Mouse (Mus musculus) hindbrain, embryonic 15.5 days (tissue): ENCODE data around the gene Sgms1. TPM values are rescaled to one million over a fixed set of nuclear protein-coding genes. Genes with fewer than 3 reads are reported as not detected.
"Not testable (repeated sequence)": the region's sequence is repeated elsewhere in the genome, so short reads cannot be mapped to it uniquely, and the experiment has no call there.

Experiments used
- ATAC-seq: fragments of 200-750 bp; cut with Nextera tagmentation; 2 replicates; pipeline ENCODE4 v1.8.0; 2017; ENCODE audit warnings: low read depth, moderate number of reproducible peaks, moderate TSS enrichment; ENCODE audit not compliant: low FRiP score
- H3K27ac ChIP-seq: fragments of 300-500 bp; sonication (generic); replicated peaks from 2 replicates; pipeline ENCODE4 v1.5.1; 2015; ENCODE audit warnings: mild to moderate bottlenecking, inconsistent platforms
- H3K27me3 ChIP-seq: fragments of 300-500 bp; sonication (generic); 2 replicates; pipeline ENCODE4 v1.6.1; 2015; ENCODE audit warnings: control low read depth, inconsistent platforms
- H3K36me3 ChIP-seq: fragments of 300-500 bp; sonication (generic); 2 replicates; pipeline ENCODE4 v1.6.1; 2015; ENCODE audit warnings: control low read depth, inconsistent platforms
- H3K4me1 ChIP-seq: fragments of 300-500 bp; sonication (generic); replicated peaks from 2 replicates; pipeline ENCODE4 v1.6.1; 2015; ENCODE audit warnings: control low read depth, inconsistent platforms
- H3K4me2 ChIP-seq: fragments of 300-500 bp; sonication (generic); 2 replicates; pipeline ENCODE4 v1.6.1; 2015; ENCODE audit warnings: moderate library complexity, mild to moderate bottlenecking, inconsistent platforms
- H3K4me3 ChIP-seq: fragments of 300-500 bp; sonication (generic); 2 replicates; pipeline ENCODE4 v1.5.1; 2015; ENCODE audit warnings: mild to moderate bottlenecking, inconsistent platforms
- H3K9ac ChIP-seq: fragments of 300-500 bp; sonication (generic); 2 replicates; pipeline ENCODE4 v1.6.1; 2015; ENCODE audit warnings: inconsistent platforms
- H3K9me3 ChIP-seq: fragments of 300-500 bp; sonication (generic); 2 replicates; pipeline ENCODE4 v1.6.1; 2016; ENCODE audit warnings: control low read depth, inconsistent platforms
- WGBS: fragments of 180-500 bp; shearing (Covaris S2); methylation state at CpG from one replicate; pipeline ENCODE4 v1.1.7; 2015; 5-methylcytosine and 5-hydroxymethylcytosine counted together
- polyA plus RNA-seq: library from polyadenylated mRNA; unstranded; fragments of >200 nt; fragmentation: Nextera tagmentation; extraction: Ambion mirVana; gene quantifications from 2 replicates; pipeline ENCODE4 v1.2.1, GENCODE M21; 2015

Gene Sgms1
- polyA plus RNA-seq, 1 experiment from 2014 or later, result 21.7 TPM

DNA sequence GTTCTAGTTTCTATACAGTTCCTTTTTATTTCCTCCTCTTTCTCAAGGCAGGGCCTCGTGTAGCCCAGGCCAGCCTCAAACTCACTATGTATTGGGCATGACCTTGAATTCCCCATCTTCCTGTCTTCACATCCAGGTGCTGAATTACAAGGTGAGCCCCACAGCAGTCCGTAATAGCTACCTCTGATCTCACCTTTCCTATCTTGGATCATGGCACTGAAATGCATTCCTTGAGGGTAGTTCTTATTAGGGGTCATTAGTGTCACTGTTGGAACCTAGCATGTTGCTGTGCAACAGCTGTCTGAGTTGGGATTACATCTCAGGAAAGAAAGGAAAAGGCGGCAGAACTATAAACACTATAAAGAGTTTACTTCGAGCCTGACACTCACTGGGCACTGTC is 25.9 kb downstream of the Sgms1 start:
- Histone ChIP-seq H3K4me2 (no peak overlapping the region), H3K4me1 (no peaks in the 10 kb centered on the region; the same call in 1 of the 2 replicates), H3K9ac (no peak overlapping the region), H3K27ac (no peak overlapping the region), H3K4me3 (no peak overlapping the region), H3K9me3 (no peaks in the 10 kb centered on the region), H3K27me3 (no peaks in the 10 kb centered on the region), H3K36me3 (no peaks in the 10 kb centered on the region)
- 88% methylated on average over 4 of the region's 4 CpGs for WGBS
- ATAC-seq, result no peak

GRCm38 (mm10) chr19:32362520-32362919 is 27.0 kb downstream of the Sgms1 start:
- no peaks in the 10 kb centered on the region; the same call in 1 of the 2 replicates for H3K4me1 ChIP-seq
- H3K27ac ChIP-seq, result no peak overlapping the region
- no peaks in the 10 kb centered on the region for H3K36me3 ChIP-seq
- H3K9ac ChIP-seq, result no peak overlapping the region
- H3K4me2 ChIP-seq, result no peak overlapping the region
- H3K9me3 ChIP-seq, result no peaks in the 10 kb centered on the region
- H3K27me3 ChIP-seq, result no peaks in the 10 kb centered on the region
- no peak for ATAC-seq
- 71% methylated on average over 3 of the region's 3 CpGs for WGBS
- no peak overlapping the region for H3K4me3 ChIP-seq

- no peak overlapping the region for H3K9ac ChIP-seq
- no peak overlapping the region for H3K4me3 ChIP-seq
- no peak for ATAC-seq
- H3K4me2 ChIP-seq, result no peak overlapping the region
- 93% methylated on average over 1 of the region's 1 CpGs for WGBS
- no peaks in the 10 kb centered on the region for H3K36me3 ChIP-seq
- H3K27ac ChIP-seq, result no peak overlapping the region
- no peaks in the 10 kb centered on the region for H3K27me3 ChIP-seq
- no peaks in the 10 kb centered on the region for H3K9me3 ChIP-seq
- H3K4me1 ChIP-seq, result peaks cover 1% of the 10 kb centered on the region; the same call in 1 of the 2 replicates
Measured at GRCm38 (mm10) chr19:32360989-32361698, 28.4 kb downstream of the Sgms1 start.

DNA sequence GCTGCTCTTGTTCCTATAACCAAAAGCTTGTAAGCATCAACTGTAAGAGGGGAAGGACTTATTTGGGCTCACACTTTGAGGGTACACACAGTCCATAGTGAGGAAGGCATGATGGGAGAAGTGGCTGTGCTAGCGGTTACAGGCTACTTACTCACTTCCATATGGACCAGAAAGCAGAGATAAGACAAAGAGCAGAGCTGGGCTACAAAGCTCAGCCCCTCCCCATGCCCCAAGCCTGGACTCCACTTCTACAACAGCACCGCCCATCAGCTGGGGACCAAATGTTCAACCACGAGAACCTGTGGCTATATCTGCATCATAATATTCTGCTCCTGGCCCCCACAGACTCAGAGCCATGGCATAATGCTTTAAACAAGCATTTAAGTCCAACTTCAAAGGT is 29.0 kb downstream of the Sgms1 start:
- H3K27me3 ChIP-seq, result no peaks in the 10 kb centered on the region
- whole genome bisulfite sequencing, result 89% methylated on average over 3 of the region's 3 CpGs
- no peak for ATAC-seq
- no peak overlapping the region for H3K27ac ChIP-seq
- no peak overlapping the region for H3K4me2 ChIP-seq
- no peak overlapping the region for H3K9ac ChIP-seq
- H3K9me3 ChIP-seq, result no peaks in the 10 kb centered on the region
- no peaks in the 10 kb centered on the region for H3K36me3 ChIP-seq
- peaks cover 4% of the 10 kb centered on the region; the same call in 1 of the 2 replicates for H3K4me1 ChIP-seq
- H3K4me3 ChIP-seq, result no peak overlapping the region

DNA sequence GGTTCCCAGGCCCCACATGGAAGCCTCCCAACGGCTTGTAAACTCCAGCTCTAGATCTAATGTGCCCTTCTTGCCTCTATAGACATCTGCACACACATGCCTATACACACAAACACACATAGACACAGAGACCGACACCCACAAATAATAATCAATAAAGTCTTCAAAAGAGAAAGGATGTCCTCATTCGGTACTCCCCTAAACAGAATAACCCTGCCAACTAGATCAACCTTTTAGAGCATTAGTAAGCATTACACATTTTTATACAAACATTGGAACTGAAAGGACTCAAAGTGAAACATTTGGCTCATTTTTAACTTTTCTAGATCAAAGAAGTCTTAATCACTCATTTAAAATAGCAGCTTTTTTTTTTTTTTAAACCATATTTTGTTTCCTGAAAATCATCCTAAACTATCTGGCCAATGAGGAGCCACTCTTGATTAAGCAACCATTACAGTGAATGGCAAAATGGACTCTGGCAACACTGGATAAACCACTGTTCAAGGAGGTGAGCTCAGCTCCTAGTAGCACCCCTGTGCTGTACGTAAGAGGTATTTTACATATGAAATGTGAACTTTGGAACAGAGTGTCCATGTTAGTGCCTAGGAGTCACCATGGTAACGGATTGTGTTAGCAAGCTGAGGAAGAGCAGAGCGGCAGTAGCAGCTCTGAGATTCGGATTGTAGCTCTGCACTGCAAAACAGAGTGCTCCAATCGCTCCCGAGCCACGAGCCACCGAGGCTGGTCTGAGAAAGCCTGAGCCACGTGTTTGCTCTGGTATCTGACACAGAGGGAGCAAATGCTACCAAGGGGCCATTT is 30.6 kb downstream of the Sgms1 start:
- no peak overlapping the region for H3K9ac ChIP-seq
- H3K36me3 ChIP-seq, result no peaks in the 10 kb centered on the region
- WGBS, result 46% methylated on average over 12 of the region's 12 CpGs
- peak; percentile 66; the same call in 1 of the 2 replicates for ATAC-seq
- no peak overlapping the region; the same call in 1 of the 2 replicates for H3K27ac ChIP-seq
- no peaks in the 10 kb centered on the region for H3K27me3 ChIP-seq
- no peak overlapping the region for H3K4me3 ChIP-seq
- peaks cover 4% of the 10 kb centered on the region; the same call in 1 of the 2 replicates for H3K4me1 ChIP-seq
- no peak overlapping the region for H3K4me2 ChIP-seq
- H3K9me3 ChIP-seq, result no peaks in the 10 kb centered on the region

- not testable (repeated sequence) for ATAC-seq, H3K4me1 ChIP-seq, H3K4me3 ChIP-seq
Measured at GRCm38 (mm10) chr19:32358011-32358410, 31.5 kb downstream of the Sgms1 start.

GRCm38 (mm10) chr19:32356166-32356565 is 33.3 kb downstream of the Sgms1 start:
- H3K36me3 ChIP-seq, result no peaks in the 10 kb centered on the region
- no peaks in the 10 kb centered on the region for H3K9me3 ChIP-seq
- peaks cover 4% of the 10 kb centered on the region; the same call in 1 of the 2 replicates for H3K4me1 ChIP-seq
- no peaks in the 10 kb centered on the region for H3K27me3 ChIP-seq
- no peak overlapping the region for H3K4me2 ChIP-seq
- peak overlapping the region; percentile 54 for H3K27ac ChIP-seq
- no peak overlapping the region for H3K9ac ChIP-seq
- 52% methylated on average over 4 of the region's 4 CpGs for WGBS
- no peak overlapping the region for H3K4me3 ChIP-seq
- ATAC-seq, result peak; percentile 73

More at GRCm38 (mm10) chr19:32358011-32358410, 31.5 kb downstream of the Sgms1 start:
- WGBS, result 90% methylated on average over 7 of the region's 7 CpGs
- H3K9ac ChIP-seq, H3K36me3 ChIP-seq, H3K9me3 ChIP-seq, H3K27me3 ChIP-seq, H3K4me2 ChIP-seq, H3K27ac ChIP-seq: not testable (repeated sequence)

DNA sequence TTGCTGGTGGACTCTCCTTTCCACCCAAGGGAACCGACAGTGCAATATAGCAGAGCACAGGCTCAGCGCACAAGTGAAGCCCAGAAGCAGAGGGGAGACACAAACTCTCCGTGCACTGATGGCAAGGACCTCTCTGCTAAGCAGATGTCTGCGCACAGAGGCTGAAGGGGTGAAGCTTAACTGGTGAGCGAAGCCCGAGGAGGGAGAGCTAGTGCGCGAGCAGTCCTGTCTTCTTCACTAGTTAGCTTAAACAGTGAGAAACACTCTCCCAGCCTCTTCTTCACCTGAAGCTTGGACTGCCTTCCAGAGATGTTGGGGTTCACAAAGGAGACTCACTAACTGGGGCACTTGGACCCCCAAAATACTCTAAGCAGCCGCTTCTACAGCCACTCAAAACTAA is 36.1 kb downstream of the Sgms1 start:
- Histone ChIP-seq H3K27me3 (no peaks in the 10 kb centered on the region), H3K27ac (no peak overlapping the region), H3K9me3 (no peaks in the 10 kb centered on the region), H3K4me3 (no peak overlapping the region), H3K36me3 (no peaks in the 10 kb centered on the region), H3K9ac (no peak overlapping the region), H3K4me2 (no peak overlapping the region), H3K4me1 (peaks cover 4% of the 10 kb centered on the region; the same call in 1 of the 2 replicates)
- WGBS, result 96% methylated on average over 9 of the region's 9 CpGs
- ATAC-seq, result no peak

DNA sequence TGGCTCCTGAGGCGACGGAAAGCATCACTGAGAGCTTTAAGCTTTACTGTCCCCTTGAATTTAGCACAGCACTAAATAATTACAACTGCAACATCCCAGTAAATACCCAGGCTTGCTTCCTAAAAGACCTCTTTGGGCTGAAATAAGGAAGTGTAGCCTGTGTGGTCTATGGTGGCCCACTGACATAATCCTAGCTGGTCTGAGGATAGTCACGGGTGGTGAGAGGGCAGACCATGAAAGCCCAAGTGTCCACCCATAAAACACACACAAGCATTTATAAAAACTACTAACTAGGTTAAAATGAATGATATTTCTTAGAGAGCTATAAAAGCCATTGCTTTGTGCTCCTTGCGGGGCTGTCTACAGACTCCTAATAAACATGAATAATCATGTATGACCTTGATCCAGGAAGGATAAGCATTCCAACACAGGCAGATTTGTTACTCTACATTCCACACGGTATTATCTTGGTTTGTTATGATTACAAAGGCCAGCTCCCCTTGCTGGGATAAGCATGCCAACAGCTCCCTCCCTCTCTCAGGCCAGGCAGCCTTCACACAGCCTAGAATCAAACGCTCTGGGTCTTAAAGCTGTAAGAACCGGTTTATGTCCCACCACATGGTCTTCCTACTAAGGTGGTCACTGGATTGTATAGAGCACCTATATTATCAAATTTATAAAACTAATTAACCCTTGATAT is 40.4 kb downstream of the Sgms1 start:
- ATAC-seq, result no peak
- WGBS, result 64% methylated on average over 7 of the region's 7 CpGs
- no peak overlapping the region for H3K4me2 ChIP-seq

DNA sequence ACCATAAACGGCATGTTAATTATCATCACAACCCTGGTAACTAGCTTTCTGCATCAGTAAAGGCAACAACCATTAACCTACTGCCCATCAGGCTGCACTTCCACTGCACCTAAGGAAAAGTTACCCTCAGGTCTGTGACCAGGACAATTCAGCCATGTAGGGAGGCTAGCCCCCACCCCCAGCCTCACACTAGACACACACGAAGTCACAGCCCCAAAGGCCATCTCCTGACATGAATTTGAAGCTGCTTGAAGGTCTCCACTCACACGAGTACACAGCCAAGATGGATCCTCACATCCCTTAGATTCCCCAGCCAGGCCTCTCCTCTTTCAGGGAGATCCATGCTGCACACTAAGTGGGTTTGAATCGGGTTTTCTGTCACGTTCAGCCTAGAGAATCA is 42.0 kb downstream of the Sgms1 start:
- H3K9ac ChIP-seq, result no peak overlapping the region
- no peaks in the 10 kb centered on the region for H3K9me3 ChIP-seq
- no peak for ATAC-seq
- H3K27me3 ChIP-seq, result no peaks in the 10 kb centered on the region
- H3K4me1 ChIP-seq, result peaks cover 25% of the 10 kb centered on the region
- no peak overlapping the region for H3K4me3 ChIP-seq
- 89% methylated on average over 5 of the region's 5 CpGs for WGBS
- no peak overlapping the region for H3K27ac ChIP-seq
- H3K36me3 ChIP-seq, result no peaks in the 10 kb centered on the region
- no peak overlapping the region for H3K4me2 ChIP-seq

More for the DNA sequence above, 40.4 kb downstream of the Sgms1 start:
- Histone ChIP-seq H3K27me3 (no peaks in the 10 kb centered on the region), H3K9me3 (no peaks in the 10 kb centered on the region), H3K4me3 (no peak overlapping the region), H3K9ac (no peak overlapping the region), H3K27ac (no peak overlapping the region), H3K4me1 (peaks cover 20% of the 10 kb centered on the region), H3K36me3 (no peaks in the 10 kb centered on the region)

DNA sequence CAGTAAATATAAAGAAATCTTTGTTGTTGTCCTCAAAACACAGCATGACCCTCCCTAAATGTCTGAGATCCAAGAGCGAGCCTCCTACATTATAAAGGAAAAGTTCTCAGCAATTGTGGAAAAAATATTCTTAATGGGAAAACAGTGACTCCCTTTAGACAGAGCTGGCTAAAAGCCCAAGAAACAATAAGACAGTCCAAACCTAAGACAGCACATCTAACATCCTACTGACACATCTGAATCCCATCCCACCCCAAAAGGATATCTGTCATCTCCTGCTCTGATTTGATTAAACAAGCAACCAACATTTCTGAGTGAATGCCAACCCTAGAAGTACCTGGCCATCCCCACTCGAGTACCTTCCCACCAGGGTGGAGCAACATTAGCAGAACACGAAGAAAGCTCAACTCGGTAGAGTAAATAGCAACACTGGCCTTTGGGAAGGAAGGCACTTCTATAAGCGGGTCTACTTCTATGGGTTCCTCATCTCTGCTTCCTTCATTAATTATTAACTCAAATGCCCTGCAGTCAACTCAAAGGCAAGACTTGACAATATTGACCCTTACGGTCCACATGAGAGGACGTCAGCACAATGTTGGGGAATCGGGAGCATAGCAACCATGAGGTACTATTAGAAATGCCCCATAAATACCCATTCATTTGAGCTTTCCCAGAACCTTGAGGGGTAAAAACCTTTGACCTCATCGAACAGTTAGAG is 42.7 kb downstream of the Sgms1 start:
- Histone ChIP-seq H3K27me3 (no peaks in the 10 kb centered on the region), H3K4me1 (peaks cover 28% of the 10 kb centered on the region), H3K27ac (0 out of 2 replicates have a peak overlapping the region, but pooled peaks have one; percentile 61), H3K4me2 (no peak overlapping the region), H3K4me3 (no peak overlapping the region), H3K9me3 (no peaks in the 10 kb centered on the region), H3K9ac (no peak overlapping the region), H3K36me3 (no peaks in the 10 kb centered on the region)
- 71% methylated on average over 9 of the region's 9 CpGs for WGBS
- no peak for ATAC-seq
